Mouse (Mus musculus): ENCODE measurements around the gene Gm27179.
"Not testable (repeated sequence)": the region's sequence is repeated elsewhere in the genome, so short reads cannot be mapped to it uniquely, and the experiment has no call there.

Gene Gm27179

DNA sequence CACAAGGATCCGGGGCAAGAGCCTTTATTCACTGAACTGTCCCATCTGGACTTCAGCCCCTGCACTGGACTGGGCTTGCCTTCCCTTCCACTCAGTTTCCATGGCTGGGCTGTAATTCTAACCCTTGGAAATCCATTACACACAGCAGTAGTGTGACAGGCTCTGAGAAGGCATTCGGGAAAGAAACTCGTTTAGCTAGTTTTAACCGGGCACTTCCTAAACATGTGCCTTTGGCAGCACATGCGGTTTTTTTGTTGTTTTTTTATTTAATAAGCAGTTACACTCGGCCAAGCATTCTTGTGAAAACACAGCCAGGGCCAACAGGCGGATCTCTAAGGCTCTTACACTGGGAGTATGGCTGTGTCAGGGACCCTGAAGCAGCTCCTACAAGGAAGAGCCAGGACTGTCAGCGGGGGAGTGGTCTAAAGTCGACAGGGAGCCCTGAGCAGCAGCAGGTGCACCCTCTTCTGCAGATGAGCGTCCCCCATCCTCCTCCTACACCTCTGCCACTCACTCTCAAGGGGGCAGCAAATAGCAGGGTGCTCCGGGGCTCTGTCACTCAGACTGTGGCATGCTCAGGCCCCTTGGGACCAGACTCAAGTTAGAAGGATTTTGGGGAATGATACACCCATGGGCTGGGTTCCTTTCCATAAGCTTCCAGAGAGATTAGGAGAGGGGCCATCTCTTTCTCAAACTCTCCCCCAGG, 38.3 kb downstream of the Gm27179 start:
- DNase-seq (ENCODE audit: low spot score), result not testable (repeated sequence)

DNA sequence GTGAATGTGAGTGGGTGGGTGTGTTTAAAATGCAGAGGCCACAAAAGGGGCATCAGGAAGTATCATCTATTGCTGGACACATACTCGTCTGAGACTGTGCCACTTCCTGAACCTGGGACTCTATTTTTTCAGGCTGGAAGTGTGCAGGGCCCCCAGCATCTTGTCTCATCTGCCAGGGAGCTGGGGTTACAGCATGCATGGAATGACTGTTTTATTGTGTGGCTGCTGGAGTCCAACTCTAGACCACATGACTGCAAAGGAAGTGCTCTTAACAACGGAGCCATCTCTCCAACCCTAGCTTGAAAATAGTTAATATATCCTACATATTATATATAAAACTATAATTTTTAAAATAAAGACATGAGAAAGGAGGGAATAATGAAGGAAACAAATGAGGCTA, 39.0 kb downstream of the Gm27179 start:
- not testable (repeated sequence) for DNase-seq (ENCODE audit: low spot score)

DNA sequence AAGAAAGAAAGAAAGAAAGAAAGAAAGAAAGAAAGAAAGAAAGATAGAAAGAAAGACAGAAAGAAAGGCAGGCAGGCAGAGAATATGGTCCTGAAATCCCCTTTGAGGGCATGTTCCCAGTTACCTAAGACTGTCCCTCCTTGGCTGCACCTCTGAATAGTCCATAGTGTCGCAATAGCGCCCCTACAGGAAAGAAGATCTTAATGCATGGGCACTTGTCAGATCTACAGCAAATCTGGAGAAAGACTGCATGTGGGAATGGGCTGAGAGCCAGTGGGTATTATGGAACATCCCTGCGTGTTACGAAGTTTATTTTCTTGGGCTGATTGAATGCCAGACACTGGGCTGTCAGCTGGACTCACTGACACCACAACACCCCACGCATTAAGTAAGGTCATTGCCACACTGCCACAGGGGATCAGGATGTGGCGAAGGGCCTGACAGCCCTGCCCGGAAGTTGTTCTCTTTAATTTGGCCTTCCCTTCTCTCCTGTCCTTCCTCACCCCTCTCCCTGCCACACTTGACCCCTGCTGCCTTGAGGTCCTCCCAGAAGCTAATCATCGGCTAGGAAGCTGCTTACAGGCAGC, 42.1 kb downstream of the Gm27179 start:
- DNase-seq (ENCODE audit: low spot score), result not testable (repeated sequence)

DNA sequence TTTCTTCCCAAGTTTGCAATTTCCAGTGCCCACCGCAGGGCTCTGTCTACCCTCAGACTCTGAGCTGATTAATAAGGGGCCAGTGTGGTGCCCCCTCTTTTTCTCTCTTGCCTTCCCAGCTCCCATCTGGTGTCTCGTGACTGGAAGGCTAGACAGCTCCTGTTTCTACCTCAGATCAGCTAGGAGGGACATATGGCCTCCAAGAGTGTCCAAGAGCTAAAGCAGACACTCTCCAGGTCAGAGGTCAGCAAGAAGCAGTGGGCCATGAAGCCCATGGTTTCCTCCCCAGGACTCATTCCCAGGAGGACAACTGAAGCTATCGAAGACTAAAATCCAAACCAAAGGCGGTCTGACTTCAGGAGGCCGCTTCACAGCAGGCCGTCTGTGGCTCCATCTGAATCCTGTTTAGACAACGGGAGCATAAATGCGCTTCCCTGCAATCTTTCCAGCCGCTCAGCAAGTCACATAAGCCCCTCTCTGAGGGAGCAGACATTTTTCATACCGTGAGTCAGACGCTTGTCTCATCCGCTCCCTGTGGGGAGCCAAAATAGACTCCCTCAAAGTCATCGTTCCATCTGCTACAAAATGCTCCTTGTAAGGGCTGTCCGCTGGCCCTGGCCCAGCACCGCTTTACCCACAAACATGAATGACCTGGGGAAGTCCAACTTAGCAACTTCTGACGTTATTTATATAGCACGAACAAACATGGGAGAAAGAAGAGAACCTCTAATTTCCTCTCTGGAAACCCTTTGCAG, 44.6 kb downstream of the Gm27179 start:
- DNase-seq (ENCODE audit: low spot score), result not testable (repeated sequence)

DNA sequence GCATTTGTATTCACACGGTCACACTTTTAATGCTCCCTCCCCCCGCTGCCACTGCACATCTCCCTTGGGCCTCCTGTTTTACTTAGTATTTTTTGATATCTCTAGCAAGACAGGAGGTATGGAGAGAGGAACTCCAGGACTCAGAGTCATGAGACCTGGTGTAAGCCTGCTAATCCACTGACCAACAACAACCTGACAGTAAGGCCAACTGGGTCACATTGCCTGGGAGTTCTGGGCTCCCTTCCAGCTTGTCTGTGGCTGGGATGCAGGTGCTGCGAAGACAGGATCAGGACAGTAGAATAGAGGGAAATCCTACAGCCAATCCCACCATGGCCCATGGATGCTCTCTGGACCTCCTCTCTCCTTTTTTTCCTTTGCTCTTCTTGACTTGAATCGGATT, 47.9 kb downstream of the Gm27179 start:
- DNase-seq (ENCODE audit: low spot score), result not testable (repeated sequence)
